Mouse (Mus musculus) erythroblast, adult 5-6 weeks (primary cell): ENCODE results near the gene Gsk3b. TPM values are rescaled to one million over a fixed set of nuclear protein-coding genes. Genes with fewer than 3 reads are reported as not detected.
"Not testable (repeated sequence)": the region's sequence is repeated elsewhere in the genome, so short reads cannot be mapped to it uniquely, and the experiment has no call there.

ENCODE experiments used
- ATAC-seq: replicated peaks from 2 replicates; pipeline ENCODE4 v1.8.0; 2016; ENCODE audit warnings: moderate number of reproducible peaks, mild to moderate bottlenecking, moderate TSS enrichment, inconsistent platforms; ENCODE audit not compliant: poor library complexity, low FRiP score, severe bottlenecking
- total RNA-seq, 2 experiments: library from RNA; stranded (forward) in 1 of 2; stranded (reverse) in 1 of 2; fragments of 150-400 nt in 1 of 2; fragments of 200-764, 138-1000 nt in 1 of 2; gene quantifications; 2 replicates each; pipeline versions ENCODE4 v1.2.3 to v1.2.4; 2015 to 2017; ENCODE audit warnings: low replicate concordance in 2 of 2

Gsk3b gene
- total RNA-seq (2015; ENCODE audit: low replicate concordance) (13.1 and 17.1 TPM in 2 replicates), total RNA-seq (2017; ENCODE audit: low replicate concordance) (17.9 and 29.8 TPM in 2 replicates)

DNA sequence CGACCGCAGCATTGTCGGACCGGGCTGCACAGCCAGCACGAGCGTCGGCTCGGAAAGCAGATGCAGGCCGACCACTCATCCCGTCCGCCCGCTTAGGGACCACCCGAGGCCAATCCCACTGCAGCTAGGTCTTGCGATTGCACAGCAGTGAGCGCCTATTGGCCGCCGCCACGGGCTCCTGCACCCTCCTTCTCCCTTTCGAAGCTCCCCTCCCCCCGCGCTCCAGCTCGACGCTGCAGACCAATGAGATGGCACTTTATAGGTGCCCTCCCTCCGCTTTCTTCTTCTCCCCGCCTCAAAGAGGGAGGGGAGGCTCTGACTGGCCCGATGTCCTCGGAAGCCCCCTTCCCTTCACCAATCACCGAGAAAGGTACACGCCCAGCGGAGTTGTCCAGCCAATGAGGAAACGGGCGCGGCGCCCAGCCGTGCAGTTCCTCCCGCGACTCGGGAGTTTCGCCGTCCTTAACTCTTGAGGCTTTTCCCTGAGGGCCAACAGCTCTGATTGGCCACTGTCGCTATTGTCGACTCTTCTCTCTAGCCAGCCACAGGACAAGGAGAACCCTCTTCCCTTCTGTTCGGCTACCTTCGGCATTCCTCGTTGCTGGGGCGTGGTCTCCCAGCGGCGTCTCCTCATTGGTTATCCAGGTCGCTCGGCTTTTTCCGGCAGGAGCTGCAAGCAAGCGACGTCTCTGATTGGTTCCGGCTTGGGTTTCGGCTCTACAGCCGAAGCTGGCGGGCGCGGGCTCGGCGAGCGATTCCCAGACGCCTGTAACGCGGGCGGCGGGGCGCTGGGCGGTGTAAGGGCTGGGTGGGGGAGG lies at the start of gene Gsk3b:
TSS of gene Gsk3b (plus strand) at position 373 of the 818 bp plus-strand sequence.
- ATAC-seq: peak; percentile 90

DNA sequence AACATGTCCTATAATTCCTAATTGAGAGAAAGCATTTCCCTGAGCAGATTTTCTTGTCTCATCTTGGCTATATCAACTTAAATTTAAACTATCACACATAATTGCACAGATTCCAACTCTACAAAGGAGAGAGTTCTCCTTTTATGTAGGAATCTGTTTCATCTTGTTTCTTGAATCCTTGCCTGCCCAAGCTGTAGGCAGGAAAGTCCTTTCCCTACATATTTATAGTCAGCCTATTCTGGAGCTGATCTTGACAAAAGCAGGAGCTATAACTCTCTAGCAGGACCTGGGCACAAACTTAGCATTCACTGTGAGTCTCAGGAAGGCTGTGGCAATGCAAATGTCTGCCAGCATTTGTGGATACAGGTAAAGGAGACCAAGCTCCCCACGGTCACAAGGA lies 46.6 kb upstream of the Gsk3b start:
- no peak for ATAC-seq

DNA sequence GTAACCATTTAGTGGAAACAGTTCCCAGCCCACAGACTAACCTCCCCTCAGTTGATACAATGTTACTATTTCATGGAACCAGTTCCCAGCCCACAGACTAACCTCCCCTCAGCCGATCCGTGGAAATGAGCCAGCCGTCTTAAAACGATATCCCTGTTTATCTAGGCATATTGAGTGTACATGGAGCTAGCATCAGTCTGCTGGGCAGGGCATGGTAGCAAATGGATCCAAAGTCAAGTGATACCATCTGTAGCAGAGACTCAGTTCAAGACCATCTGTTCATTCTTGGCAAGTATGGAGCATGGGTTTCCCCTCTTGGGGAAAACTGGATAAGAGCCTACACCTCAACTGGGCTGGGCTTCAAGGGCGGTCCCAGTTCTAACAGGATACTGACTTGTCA lies 44.2 kb upstream of the Gsk3b start:
- no peak for ATAC-seq

DNA sequence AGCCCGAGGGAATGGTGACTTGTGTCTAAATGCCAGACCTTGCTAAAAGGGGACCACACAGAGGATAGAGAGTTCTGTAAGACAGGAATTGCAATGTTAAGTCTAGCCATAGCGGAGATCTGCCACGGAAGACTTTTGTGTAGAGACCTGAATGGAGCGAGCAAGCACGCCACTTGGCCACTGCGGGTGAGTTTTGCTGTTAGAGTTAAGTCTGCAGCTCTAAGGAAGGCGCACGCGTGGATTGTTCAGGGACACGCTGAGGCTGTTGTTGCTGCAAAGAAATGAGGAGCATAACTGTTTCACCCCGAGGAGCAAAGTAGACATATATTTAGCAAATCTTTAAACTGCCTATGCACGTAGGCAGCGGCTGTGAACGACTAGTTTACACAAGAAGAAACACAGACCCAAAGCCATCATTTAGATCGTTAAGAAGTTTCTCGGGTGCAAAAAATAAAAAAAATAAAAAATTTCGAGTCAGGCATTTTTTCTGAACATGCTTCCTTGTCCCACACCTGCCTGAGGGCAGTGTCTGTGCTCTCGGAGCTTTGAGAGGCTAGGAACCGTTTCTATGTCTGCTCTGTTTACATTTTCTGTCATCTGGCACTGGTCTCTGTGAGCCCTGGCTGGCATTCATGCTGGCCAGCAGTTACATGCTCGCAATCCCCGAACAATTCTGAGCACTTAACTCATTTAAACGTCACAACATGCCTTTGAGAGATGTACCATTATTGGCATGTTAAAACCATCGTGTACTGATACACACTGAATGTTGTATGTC lies 40.8 kb upstream of the Gsk3b start:
- ATAC-seq: no peak

GRCm38 (mm10) chr16:38057898-38058297 lies 30.9 kb upstream of the Gsk3b start:
- no peak for ATAC-seq

DNA sequence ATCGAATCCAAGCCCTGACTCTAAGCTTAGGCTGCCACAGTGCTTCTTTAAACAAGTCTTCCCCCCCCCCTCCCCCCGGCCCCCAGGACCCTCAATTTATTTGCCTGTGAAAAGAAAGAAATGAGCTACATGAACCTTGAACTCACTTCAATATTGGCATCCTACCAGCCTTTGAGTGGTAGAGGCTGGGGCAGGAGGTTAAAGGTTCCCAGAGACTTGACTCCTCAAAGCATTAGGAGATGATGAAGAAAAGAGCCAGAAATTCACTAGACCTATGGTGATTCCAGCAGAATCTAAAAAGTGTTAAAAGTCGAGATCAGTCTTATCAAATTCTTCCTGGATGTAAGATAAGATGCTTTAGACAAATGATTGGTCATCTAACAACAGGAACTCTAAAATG lies 30.0 kb upstream of the Gsk3b start:
- no peak for ATAC-seq

DNA sequence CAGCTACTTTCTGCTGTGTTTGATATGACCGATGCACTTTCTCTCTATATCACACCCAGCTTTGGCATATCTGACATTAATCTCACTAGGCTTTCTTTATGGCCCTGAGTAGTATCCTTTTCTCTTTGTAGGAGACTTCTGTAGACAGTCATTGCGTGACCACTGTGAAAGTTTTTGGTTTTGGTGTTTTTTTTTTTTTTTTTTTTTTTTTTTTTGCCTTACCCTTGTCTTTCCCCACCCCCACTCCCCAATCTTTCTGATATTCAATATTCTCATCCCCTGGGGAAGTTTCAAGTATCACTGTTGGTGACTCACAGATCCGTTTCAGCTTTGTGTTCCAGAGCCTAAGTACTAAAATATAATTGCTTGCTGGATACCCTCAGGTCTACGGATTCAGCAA lies 29.2 kb upstream of the Gsk3b start:
- ATAC-seq: no peak

DNA sequence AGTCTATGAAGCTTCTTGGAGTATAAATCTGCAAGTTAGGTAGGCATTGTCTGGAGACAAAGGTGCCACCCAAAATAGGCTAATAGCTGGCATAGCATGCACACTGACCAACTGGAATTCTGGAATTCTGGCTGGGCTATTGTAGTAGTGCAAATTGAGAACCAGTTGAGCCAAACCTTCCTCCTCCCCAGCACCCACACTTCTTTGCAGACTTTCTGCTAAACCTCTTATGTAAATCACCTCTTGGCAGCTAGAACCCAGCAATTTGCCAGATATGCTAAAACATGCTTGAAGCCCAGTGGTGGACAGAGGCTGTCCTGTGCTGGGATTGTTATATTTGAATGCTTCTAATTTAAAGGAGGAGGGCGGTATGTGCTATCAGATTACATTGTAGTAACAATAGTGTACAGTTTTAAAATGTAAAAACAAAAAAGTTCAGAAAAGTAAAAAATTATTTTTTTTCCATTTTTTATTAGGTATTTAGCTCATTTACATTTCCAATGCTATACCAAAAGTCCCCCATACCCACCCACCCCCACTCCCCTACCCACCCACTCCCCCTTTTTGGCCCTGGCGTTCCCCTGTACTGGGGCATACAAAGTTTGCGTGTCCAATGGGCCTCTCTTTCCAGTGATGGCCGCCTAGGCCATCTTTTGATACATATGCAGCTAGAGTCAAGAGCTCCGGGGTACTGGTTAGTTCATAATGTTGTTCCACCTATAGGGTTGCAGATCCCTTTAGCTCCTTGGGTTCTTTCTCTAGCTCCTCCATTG lies 14.8 kb upstream of the Gsk3b start:
- ATAC-seq: not testable (repeated sequence)

DNA sequence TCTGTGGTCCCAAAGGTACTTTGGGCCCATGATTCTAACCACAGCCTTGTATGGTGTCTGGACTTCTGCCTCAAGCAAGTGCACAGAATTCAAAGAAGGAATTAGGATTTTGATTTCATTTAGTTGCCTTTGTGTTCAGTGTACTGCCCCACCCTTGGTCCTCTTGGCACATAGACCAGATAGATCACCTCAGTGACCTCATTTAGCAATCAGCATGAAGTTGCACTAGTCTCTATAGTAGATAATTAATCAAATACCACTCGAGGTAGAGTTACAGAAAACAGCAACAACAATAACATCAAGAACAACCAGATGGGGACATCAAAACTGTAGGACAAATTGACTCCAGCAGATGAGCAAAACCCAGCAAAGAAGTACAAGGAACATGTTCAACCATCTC lies 8.6 kb upstream of the Gsk3b start:
- ATAC-seq: no peak

- ATAC-seq: no peak
Measured at GRCm38 (mm10) chr16:38087231-38087630, 1.6 kb upstream of the Gsk3b start.

DNA sequence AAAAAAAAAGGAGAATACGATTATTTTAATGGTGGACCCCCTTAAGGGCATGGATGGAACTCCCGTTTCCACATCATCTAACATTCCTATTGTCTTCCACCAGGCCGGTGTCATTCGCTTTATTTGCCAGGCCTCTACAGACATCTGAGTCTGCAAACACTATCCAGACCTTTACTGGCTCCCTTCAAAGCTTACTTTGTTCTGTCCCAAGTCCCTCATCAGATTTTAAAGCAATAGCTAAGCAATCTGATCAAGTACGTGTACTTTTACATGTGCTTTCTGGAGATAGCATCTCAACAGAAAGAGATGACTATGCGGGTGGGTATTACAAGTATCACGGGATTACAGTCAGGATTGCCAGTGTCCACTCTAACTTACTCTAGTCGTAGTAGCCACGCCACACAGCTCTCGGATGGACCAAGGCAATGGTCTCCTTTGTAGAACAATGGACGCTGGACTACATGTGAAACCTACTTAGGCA lies 1.1 kb upstream of the Gsk3b start:
- ATAC-seq: no peak

DNA sequence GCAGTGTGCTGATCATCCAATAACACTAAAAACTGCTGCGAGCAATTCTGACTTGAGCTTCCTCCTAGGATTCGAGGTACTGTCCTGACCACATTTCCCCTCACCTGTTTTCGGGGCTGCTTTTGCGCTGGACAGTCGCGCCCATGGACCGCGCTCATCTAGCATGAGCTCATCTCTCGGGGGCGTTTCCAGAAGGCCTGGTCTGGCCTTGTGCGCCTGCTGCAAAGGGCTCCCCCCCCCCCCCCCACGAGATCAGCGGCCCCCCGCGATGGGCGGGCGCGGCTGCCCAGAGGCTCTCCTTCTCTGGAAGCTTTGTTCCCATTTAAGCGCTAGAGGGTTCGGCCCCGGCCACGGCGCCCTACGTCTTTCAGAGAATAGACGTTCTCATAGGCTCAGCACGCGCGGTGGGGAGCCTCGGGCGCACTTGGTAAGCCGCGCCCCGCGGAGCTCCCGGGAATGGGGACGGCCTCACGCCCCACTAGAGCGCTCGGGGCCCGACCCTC lies 624 bp upstream of the Gsk3b start:
- no peak for ATAC-seq

DNA sequence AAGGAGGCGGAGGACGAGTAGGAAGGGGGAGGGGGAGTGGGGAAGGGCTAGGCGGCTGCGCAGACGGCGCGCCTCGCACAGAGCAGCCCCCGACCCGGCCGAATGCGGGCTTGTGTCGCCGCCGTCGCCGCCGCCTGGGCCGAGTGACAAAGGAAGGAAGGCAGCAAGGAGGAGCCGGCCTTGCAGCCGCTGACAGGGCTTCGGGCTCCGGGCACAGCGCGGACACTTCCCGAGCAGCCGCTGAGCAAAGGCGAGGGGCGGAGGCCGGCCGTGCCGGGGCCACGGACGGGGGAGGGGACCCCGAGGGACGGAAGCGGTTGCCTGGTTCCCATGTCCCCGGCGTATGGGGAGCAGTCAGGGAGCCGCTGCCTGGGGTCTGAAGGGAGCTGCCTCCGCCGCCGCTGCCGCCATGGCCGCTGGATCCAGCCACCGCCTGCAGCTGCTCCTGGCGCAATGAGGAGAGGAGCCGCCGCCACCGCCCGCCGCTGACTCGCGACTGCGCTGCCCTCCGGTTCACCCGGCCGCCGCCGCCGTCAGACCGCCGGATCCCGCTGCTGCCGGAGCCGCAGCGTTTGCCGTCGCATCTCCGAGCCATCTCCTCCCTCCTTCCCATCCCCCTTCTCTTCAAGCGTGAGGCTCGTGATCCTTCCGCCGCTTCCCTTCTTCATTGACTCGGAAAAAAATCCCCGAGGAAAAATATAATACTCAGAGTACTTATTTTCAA lies 808 bp downstream of the Gsk3b start:
- peak; percentile 23 for ATAC-seq

GRCm38 (mm10) chr16:38090341-38091005 lies 1.7 kb downstream of the Gsk3b start:
- ATAC-seq: no peak

- no peak for ATAC-seq
Measured at GRCm38 (mm10) chr16:38091041-38091440, 2.2 kb downstream of the Gsk3b start.

GRCm38 (mm10) chr16:38091706-38092105 lies 2.9 kb downstream of the Gsk3b start:
- no peak for ATAC-seq

DNA sequence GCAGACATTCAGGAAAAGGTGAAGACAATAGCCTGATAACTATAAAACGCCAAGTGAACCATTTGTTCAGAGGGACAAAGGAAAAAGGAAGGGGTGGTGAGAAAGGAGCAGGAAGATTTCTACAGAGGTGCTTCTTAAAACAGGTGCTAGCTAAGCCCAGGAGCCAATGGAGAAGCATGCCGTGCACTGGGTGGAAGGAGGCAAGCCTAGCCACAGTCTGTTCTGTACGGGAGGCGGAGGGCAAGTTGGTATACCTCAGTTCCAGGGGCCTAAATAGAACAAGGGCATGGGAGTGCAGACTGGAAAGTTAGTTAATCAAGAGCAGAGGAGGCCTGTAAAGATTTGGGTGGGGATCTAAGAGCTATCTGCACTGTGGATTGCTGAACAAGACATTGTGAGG lies 3.8 kb downstream of the Gsk3b start:
- ATAC-seq: no peak

DNA sequence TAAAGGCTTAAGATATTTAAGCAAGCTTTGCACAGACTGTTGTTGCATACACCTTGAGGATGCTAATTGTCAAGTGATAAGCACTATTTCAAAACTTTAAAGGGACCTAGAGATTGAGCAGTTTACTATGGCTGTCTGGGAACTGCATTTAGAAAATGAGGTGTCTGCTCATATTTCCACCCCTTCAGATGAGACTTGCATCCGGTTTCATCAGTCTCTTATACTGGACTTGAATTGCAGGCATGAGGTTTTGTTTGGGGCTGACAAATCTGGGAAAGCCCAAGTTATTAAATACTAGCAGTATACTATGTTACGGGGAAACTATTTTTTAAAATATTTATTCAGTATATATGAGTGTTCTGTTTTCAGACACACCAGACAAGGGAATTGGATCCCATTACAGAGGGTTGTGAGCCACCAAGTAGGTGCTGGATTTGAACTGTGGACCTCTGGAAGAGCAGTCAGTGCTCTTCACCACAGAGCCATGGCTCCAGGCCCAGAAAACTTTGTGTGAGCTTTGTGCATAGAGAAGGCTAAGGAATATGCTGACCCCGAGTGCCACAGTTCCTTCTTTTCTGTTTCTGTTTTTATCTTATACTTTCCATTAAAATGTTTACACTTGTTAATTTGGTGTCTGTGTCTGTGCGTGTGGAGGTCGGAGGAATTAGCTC lies 6.5 kb downstream of the Gsk3b start:
- ATAC-seq: no peak
